Mouse (Mus musculus): ENCODE data around the gene Pld2. TPM values are rescaled to one million over a fixed set of nuclear protein-coding genes. Genes with fewer than 3 reads are reported as not detected.
A peak's percentile ranks its signal among the peaks of the same experiment; 100 is the strongest.

Pld2 gene
- total and polyA plus RNA-seq, 2 experiments from 2014 or later, result 11.6 to 40.5 TPM

DNA sequence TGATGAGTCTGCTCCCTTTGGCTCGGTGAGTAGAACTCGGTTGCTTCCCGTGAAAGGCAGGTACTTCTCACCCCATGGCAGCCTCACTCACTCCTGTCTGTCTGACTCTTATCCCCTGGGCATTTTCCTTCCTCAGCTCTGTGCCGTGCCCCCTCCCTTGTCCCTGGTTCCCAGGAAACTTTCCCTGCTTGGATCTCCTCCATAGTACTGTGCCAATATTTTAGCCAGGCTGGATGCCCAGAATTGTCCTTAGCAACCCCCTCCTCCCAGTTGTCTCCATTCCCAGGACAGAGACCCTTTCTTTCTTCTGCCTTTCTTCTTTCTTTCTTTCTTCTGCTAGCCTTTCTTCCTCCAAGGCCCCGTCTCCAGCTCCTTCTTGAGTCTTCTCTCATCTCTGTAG, 1.6 kb downstream of the Pld2 start:
- TF ChIP-seq CTCF (IDR thresholded peaks at IDR 0.05; ENCODE audit: low read depth), result no peak
- Histone ChIP-seq H3K36me3 (ENCODE audit: insufficient read depth) (no peaks in the 10 kb centered on the region; the same call in 1 of the 2 replicates), H3K4me2 (ENCODE audit: low read depth) (peak overlapping the region; percentile 77), H3K9ac (no peak overlapping the region), H3K27me3 (ENCODE audit: insufficient read depth, low read length) (peaks cover 4% of the 10 kb centered on the region), H3K27ac (ENCODE audit: low read depth, low read length) (no peak overlapping the region), H3K4me3 (ENCODE audit: low read depth, low read length) (no peak overlapping the region), H3K4me1 (ENCODE audit: insufficient read depth) (0 out of 2 replicates have a peak, but pooled peaks cover 5% of the 10 kb centered on the region), H3K9me3 (ENCODE audit: low read length) (no peaks in the 10 kb centered on the region)
- DNase-seq (no peak), ATAC-seq (peak; percentile 27; the same call in 1 of the 2 replicates)
- 55% methylated on average over 5 of the region's 5 CpGs for WGBS

DNA sequence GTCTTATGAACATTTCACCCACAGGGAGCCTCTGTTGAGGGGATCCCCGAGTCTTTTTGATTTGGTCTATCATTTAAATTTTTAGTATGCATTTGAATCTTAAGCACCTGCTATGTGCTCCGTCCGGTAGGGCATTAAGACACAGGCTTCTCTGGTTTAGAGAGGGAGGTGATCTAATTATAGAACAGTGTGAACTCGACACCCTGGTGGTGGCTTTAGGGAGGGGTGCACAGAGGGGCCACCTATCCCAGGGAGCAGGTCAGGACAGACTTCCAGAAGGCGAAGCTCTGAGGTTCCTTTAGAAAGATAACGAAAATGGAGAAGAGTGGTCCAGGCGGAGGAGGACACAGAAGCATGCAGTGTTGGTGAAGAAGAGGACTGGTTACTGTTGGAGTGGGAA, 4.6 kb downstream of the Pld2 start:
- H3K4me1 ChIP-seq (ENCODE audit: insufficient read depth), result 0 out of 2 replicates have a peak, but pooled peaks cover 5% of the 10 kb centered on the region
- H3K9me3 ChIP-seq (ENCODE audit: low read length), result no peaks in the 10 kb centered on the region
- DNase-seq (no peak), ATAC-seq (no peak)
- no peak overlapping the region for H3K4me2 ChIP-seq (ENCODE audit: low read depth)
- WGBS, result 75% methylated on average over 7 of the region's 7 CpGs
- H3K27ac ChIP-seq (ENCODE audit: low read depth, low read length), result no peak overlapping the region
- no peaks in the 10 kb centered on the region for H3K27me3 ChIP-seq (ENCODE audit: insufficient read depth, low read length)
- no peak overlapping the region for H3K4me3 ChIP-seq (ENCODE audit: low read depth, low read length)
- no peak for TF ChIP-seq CTCF (IDR thresholded peaks at IDR 0.05; ENCODE audit: low read depth)
- no peak overlapping the region for H3K9ac ChIP-seq
- H3K36me3 ChIP-seq (ENCODE audit: insufficient read depth), result no peaks in the 10 kb centered on the region; the same call in 1 of the 2 replicates

DNA sequence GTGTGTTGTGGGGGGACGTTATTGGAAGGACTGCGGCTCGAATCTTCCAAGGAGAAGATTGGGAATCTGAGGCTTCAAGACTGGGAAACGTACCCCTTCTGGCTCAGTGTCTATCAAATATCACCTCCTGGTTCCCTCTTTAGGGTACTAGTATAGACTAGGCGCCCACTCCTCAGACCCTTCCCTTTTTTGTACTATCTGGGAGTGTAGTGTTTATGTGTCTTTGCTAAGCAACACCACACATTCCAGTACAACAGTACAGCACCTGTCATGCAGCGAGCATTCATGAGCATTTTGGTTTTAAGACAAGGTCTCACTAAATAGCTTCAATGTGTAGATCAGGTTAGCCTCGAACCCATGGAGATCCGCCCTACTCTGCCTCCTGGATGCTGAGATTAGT, 11.7 kb downstream of the Pld2 start:
- TF ChIP-seq CTCF (IDR thresholded peaks at IDR 0.05; ENCODE audit: low read depth), result no peak
- no peak overlapping the region for H3K9ac ChIP-seq
- H3K4me2 ChIP-seq (ENCODE audit: low read depth), result no peak overlapping the region
- DNase-seq (no peak), ATAC-seq (no peak)
- WGBS, result 93% methylated on average over 8 of the region's 8 CpGs
- no peaks in the 10 kb centered on the region for H3K36me3 ChIP-seq (ENCODE audit: insufficient read depth)
- H3K27me3 ChIP-seq (ENCODE audit: insufficient read depth, low read length), result no peaks in the 10 kb centered on the region
- H3K27ac ChIP-seq (ENCODE audit: low read depth, low read length), result no peak overlapping the region
- no peaks in the 10 kb centered on the region for H3K9me3 ChIP-seq (ENCODE audit: low read length)
- H3K4me3 ChIP-seq (ENCODE audit: low read depth, low read length), result no peak overlapping the region
- no peaks in the 10 kb centered on the region for H3K4me1 ChIP-seq (ENCODE audit: insufficient read depth)

DNA sequence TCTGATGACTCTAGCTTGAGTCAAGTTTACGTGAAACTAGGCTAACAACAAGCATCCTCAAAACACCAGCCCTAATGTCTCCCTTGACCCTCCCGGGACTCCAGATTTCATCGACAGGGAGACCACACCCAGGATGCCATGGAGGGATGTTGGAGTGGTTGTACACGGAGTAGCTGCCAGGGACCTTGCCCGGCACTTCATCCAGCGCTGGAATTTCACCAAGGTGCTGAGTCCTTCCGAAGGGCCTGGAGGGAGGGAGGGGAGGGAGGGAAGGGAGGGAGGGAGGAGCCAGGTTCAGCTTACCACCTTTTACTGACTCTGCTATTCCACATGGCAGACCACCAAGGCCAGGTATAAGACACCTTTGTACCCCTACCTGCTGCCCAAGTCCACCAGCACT, 14.1 kb downstream of the Pld2 start:
- DNase-seq (no peak), ATAC-seq (no peak)
- Histone ChIP-seq H3K4me1 (ENCODE audit: insufficient read depth) (no peaks in the 10 kb centered on the region), H3K27ac (ENCODE audit: low read depth, low read length) (no peak overlapping the region), H3K4me3 (ENCODE audit: low read depth, low read length) (no peak overlapping the region), H3K4me2 (ENCODE audit: low read depth) (no peak overlapping the region), H3K9ac (no peak overlapping the region), H3K27me3 (ENCODE audit: insufficient read depth, low read length) (no peaks in the 10 kb centered on the region), H3K36me3 (ENCODE audit: insufficient read depth) (no peaks in the 10 kb centered on the region), H3K9me3 (ENCODE audit: low read length) (no peaks in the 10 kb centered on the region)
- TF ChIP-seq CTCF (IDR thresholded peaks at IDR 0.05; ENCODE audit: low read depth), result no peak
- 38% methylated on average over 7 of the region's 7 CpGs for WGBS

DNA sequence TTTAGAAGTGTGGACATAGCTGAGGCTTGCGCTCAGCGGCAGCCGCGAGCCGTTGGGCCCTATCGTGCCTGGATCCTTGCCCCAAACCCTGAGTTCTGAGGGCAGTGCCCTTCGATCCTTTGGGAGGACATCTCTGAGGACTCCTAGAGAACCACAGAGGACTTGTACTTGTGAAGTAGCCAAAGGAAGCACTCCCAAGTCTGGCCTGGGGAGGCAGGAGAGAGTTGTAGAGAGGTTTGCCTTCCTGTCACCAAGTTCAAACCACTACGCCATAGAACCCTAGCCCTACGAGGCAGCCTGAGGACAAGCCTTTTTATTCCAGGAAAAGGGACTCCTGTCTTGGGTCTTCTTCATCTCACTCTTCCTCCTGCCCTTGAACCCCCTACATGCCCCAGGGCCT, 17.7 kb downstream of the Pld2 start:
- no peaks in the 10 kb centered on the region for H3K9me3 ChIP-seq (ENCODE audit: low read length)
- H3K27me3 ChIP-seq (ENCODE audit: insufficient read depth, low read length), result no peaks in the 10 kb centered on the region
- no peak overlapping the region for H3K4me2 ChIP-seq (ENCODE audit: low read depth)
- 90% methylated on average over 9 of the region's 9 CpGs for WGBS
- H3K4me1 ChIP-seq (ENCODE audit: insufficient read depth), result no peaks in the 10 kb centered on the region
- TF ChIP-seq CTCF (IDR thresholded peaks at IDR 0.05; ENCODE audit: low read depth), result no peak
- no peak for DNase-seq
- no peak overlapping the region for H3K9ac ChIP-seq
- no peak overlapping the region for H3K27ac ChIP-seq (ENCODE audit: low read depth, low read length)
- H3K36me3 ChIP-seq (ENCODE audit: insufficient read depth), result no peaks in the 10 kb centered on the region
- no peak for ATAC-seq
- no peak overlapping the region for H3K4me3 ChIP-seq (ENCODE audit: low read depth, low read length)

DNA sequence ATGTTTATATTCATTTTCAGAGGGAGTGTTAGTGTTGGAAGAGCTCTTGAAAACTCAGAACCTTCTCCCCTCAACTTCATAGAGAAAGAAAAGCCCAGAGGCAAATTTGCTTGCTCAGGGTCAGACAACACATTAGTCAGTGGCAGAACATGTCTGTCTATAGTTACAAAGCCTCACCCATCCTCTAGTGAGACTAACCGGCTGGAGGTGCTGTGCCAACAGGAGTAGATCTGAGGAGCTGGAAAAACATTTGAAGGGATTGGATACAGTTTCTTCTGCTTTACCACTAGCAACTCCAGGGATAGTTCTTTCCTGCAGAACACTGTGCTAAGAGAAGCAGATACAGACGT, 22.0 kb downstream of the Pld2 start:
- WGBS, result 2% methylated on average over 2 of the region's 2 CpGs
- Histone ChIP-seq H3K9me3 (ENCODE audit: low read length) (no peaks in the 10 kb centered on the region), H3K27ac (ENCODE audit: low read depth, low read length) (peak overlapping the region; percentile 77), H3K9ac (peak overlapping the region; percentile 92), H3K4me3 (ENCODE audit: low read depth, low read length) (peak overlapping the region; percentile 98), H3K27me3 (ENCODE audit: insufficient read depth, low read length) (no peaks in the 10 kb centered on the region), H3K4me1 (ENCODE audit: insufficient read depth) (peaks cover 20% of the 10 kb centered on the region; the same call in 1 of the 2 replicates), H3K4me2 (ENCODE audit: low read depth) (peak overlapping the region; percentile 85), H3K36me3 (ENCODE audit: insufficient read depth) (0 out of 2 replicates have a peak, but pooled peaks cover under 1% of the 10 kb centered on the region)
- no peak for DNase-seq
- no peak for ATAC-seq
- TF ChIP-seq CTCF (IDR thresholded peaks at IDR 0.05; ENCODE audit: low read depth), result no peak; the same call in 1 of the 2 replicates

DNA sequence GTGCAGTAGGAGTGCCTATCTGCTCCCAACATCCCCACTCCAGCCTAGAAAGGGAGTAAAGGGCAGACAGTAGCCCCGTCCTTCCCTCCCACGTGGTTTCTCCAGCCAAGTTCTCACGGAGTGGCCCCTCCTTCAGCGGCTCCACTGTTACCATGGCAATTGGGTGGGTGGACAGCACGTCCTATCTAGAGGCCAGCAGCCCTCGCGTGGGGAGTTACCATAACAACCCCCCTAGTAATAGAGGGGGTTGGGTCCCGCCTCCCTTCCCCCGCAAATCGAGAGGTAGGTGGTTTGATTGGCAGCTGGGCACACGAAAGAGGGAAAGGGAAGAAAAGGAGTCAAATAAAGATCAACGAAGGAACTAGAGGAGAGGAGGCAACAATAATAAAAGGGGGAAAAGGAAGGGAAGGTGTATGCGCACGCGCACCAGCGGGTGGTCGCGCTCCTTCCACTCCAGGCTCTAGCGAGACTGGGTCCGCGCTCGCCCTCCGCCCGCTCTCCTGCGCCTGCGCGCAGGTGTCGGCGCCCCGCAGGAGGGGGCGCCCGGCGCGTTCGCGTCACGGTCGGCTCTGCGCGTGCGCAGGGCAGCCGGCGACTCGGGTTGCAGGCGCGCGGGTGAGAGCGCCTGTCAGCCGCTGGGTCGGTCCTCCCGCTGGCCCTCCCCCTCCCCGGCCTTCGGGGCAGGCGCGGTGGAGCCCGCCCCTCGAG, 22.6 kb downstream of the Pld2 start, which contains the start of gene Mink1:
TSS of gene Mink1 (plus strand) at position 595 of the 708 bp plus-strand sequence.
- DNase-seq (peak; percentile 97), ATAC-seq (peak; percentile 93)
- Histone ChIP-seq H3K4me2 (ENCODE audit: low read depth) (peak within 1 kb of the TSS; percentile 85), H3K27ac (ENCODE audit: low read depth, low read length) (peak within 1 kb of the TSS; percentile 77), H3K36me3 (ENCODE audit: insufficient read depth) (0 out of 2 replicates have a peak, but pooled peaks cover 3% of the 10 kb centered on the region), H3K9me3 (ENCODE audit: low read length) (no peaks in the 10 kb centered on the region), H3K4me1 (ENCODE audit: insufficient read depth) (peaks cover 20% of the 10 kb centered on the region; the same call in 1 of the 2 replicates), H3K9ac (peak within 1 kb of the TSS; percentile 92), H3K4me3 (ENCODE audit: low read depth, low read length) (peak within 1 kb of the TSS; percentile 98), H3K27me3 (ENCODE audit: insufficient read depth, low read length) (no peaks in the 10 kb centered on the region)
- under 1% methylated on average over 51 of the region's 57 CpGs for WGBS
- no peak; the same call in 1 of the 2 replicates for TF ChIP-seq CTCF (IDR thresholded peaks at IDR 0.05; ENCODE audit: low read depth)

Data from forebrain, postnatal 0 days (tissue).